Mouse (Mus musculus): ENCODE measurements around the gene Zfp14.

Zfp14 gene

GRCm38 (mm10) chr7:30027331-30027730 is 23.8 kb downstream of the Zfp14 start:
- DNase-seq = no peak

- no peak for DNase-seq
Observed at GRCm38 (mm10) chr7:30025358-30025757, 25.8 kb downstream of the Zfp14 start.

- DNase-seq = no peak
Observed at GRCm38 (mm10) chr7:30023800-30024199, 27.4 kb downstream of the Zfp14 start.

GRCm38 (mm10) chr7:30023324-30023723 is 27.9 kb downstream of the Zfp14 start:
- no peak for DNase-seq

GRCm38 (mm10) chr7:30019543-30019942 is 31.6 kb downstream of the Zfp14 start:
- DNase-seq = no peak

GRCm38 (mm10) chr7:30017226-30017625 is 34.0 kb downstream of the Zfp14 start:
- no peak for DNase-seq

GRCm38 (mm10) chr7:30012956-30013363 is 38.2 kb downstream of the Zfp14 start:
- DNase-seq = peak; percentile 54 to 61

- DNase-seq = no peak
Observed at GRCm38 (mm10) chr7:30010551-30011195, 40.5 kb downstream of the Zfp14 start.

- peak in 1 of 2 experiments; percentile 14 for DNase-seq
Observed at GRCm38 (mm10) chr7:30009321-30010085, 41.7 kb downstream of the Zfp14 start.

GRCm38 (mm10) chr7:30008020-30008690 is 43.0 kb downstream of the Zfp14 start:
- DNase-seq = no peak

- no peak for DNase-seq
Observed at GRCm38 (mm10) chr7:30007601-30008000, 43.6 kb downstream of the Zfp14 start.

GRCm38 (mm10) chr7:30000601-30001000 is 50.6 kb downstream of the Zfp14 start:
- DNase-seq = no peak

- no peak for DNase-seq
Observed at GRCm38 (mm10) chr7:29995134-29995533, 56.0 kb downstream of the Zfp14 start.

- DNase-seq = no peak
Observed at GRCm38 (mm10) chr7:29993340-29993739, 57.8 kb downstream of the Zfp14 start.

- DNase-seq = no peak
Observed at GRCm38 (mm10) chr7:29992698-29993097, 58.5 kb downstream of the Zfp14 start.

- DNase-seq = no peak
Observed at GRCm38 (mm10) chr7:29989031-29989430, 62.1 kb downstream of the Zfp14 start.

- DNase-seq = no peak
Observed at GRCm38 (mm10) chr7:29987551-29987950, 63.6 kb downstream of the Zfp14 start.

All from cerebellum, adult 18-20 months (tissue).